Mouse (Mus musculus) bone marrow, adult 2 months (tissue): ENCODE data around the gene Oprd1.
A peak's percentile ranks its signal among the peaks of the same experiment; 100 is the strongest.

ENCODE experiments used
- CTCF ChIP-seq: fragments of 200-500 bp; IDR thresholded peaks from 2 replicates; pipeline ENCODE4 v1.5.1; 2011; ENCODE audit warnings: low read length, control low read depth; ENCODE audit not compliant: control insufficient read depth, insufficient read depth
- POLR2A ChIP-seq: fragments of 200-500 bp; IDR thresholded peaks from 2 replicates; pipeline ENCODE4 v1.6.1; 2011; ENCODE audit warnings: low read depth, mild to moderate bottlenecking, control low read depth, low read length, borderline replicate concordance; ENCODE audit not compliant: control insufficient read depth

DNA sequence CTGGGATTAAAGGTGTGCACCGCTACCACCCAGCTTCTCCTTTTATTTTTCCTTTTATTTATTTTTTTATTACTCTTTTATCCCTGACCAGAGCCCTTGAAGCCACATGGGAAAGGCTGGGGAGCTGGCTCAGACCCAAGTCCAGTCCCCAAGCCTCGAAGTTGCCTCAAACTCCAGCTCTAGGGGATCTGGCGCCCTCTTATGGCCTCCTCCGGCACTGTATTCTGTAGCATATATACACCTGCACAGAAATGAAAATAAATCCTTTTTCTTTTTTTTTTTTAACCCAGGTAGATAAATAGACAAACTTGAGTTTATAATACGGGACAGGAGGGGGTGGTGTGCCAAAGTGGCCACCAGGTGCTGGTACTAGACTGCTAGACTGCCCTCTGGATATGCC lies 22.6 kb downstream of the Oprd1 start:
- TF ChIP-seq CTCF (peak; percentile 48; the same call in 1 of the 2 replicates), POLR2A (no peak)
